Mouse (Mus musculus) brain, embryonic 14.5 days (tissue): ENCODE data around the gene Wdr45.

Source experiments
- CTCF ChIP-seq: fragments of 200-500 bp; IDR thresholded peaks from 2 replicates; pipeline ENCODE4 v1.5.1; 2012; ENCODE audit warnings: inconsistent platforms, mild to moderate bottlenecking, moderate library complexity, borderline replicate concordance; ENCODE audit not compliant: insufficient read depth, insufficient read length; ENCODE audit errors: extremely low read depth
- POLR2A ChIP-seq: fragments of 200-500 bp; IDR thresholded peaks from 2 replicates; pipeline ENCODE4 v1.6.1; 2012; ENCODE audit warnings: mild to moderate bottlenecking, inconsistent platforms, borderline replicate concordance; ENCODE audit not compliant: poor library complexity, insufficient read depth, insufficient read length, severe bottlenecking; ENCODE audit errors: extremely low read depth

GRCm38 (mm10) chrX:7739336-7740081, 25.4 kb downstream of the Wdr45 start:
- TF ChIP-seq CTCF (no peak), POLR2A (no peak)
